Mouse (Mus musculus) right cerebral cortex, postnatal 14 days (tissue): ENCODE measurements around the gene Fgf8.

Source experiments
- DNase-seq: peaks from one replicate; pipeline ENCODE4 v3.0.0; 2022

Fgf8 gene

GRCm38 (mm10) chr19:45722188-45722587, 20.5 kb downstream of the Fgf8 start:
- no peak for DNase-seq

- DNase-seq: no peak
These were observed 24.4 kb downstream of the Fgf8 start for GRCm38 (mm10) chr19:45718286-45718685.

GRCm38 (mm10) chr19:45717493-45718220, 25.1 kb downstream of the Fgf8 start:
- peak; percentile 40 for DNase-seq

- DNase-seq: no peak
These were observed 34.0 kb downstream of the Fgf8 start for GRCm38 (mm10) chr19:45708704-45709103.

GRCm38 (mm10) chr19:45696281-45696600, 46.5 kb downstream of the Fgf8 start:
- no peak for DNase-seq

GRCm38 (mm10) chr19:45695496-45696280, 47.0 kb downstream of the Fgf8 start:
- no peak for DNase-seq

GRCm38 (mm10) chr19:45694056-45694455, 48.7 kb downstream of the Fgf8 start:
- DNase-seq: no peak

- DNase-seq: peak; percentile 32
These were observed 50.5 kb downstream of the Fgf8 start for GRCm38 (mm10) chr19:45692211-45692610.

GRCm38 (mm10) chr19:45691001-45691535, 51.6 kb downstream of the Fgf8 start:
- DNase-seq: no peak

GRCm38 (mm10) chr19:45687001-45687400, 55.7 kb downstream of the Fgf8 start:
- no peak for DNase-seq
